Mouse (Mus musculus): ENCODE data around the gene Dnajb2.
A peak's percentile ranks its signal among the peaks of the same experiment; 100 is the strongest.

GRCm38 (mm10) chr1:75214886-75215285 lies 21.3 kb upstream of the Dnajb2 start:
- no peak; the same call in 1 of the 2 replicates for TF ChIP-seq POLR2A (IDR thresholded peaks at IDR 0.05; ENCODE audit: insufficient read depth, low read depth, low read length)
- TF ChIP-seq CTCF (IDR thresholded peaks at IDR 0.05) = no peak
- TF ChIP-seq EP300 (IDR thresholded peaks at IDR 0.05; ENCODE audit: insufficient read depth, low read depth, low read length) = peak; percentile 63; the same call in 1 of the 2 replicates

Measured in heart, adult 2 months (tissue).